Mouse (Mus musculus): ENCODE results near the gene Capn7.

GRCm38 (mm10) chr14:31327681-31328080 lies 8.8 kb upstream of the Capn7 start:
- TF ChIP-seq CTCF (IDR thresholded peaks at IDR 0.05; ENCODE audit: low read depth, low read length): no peak
- no peak for TF ChIP-seq POLR2A (IDR thresholded peaks at IDR 0.05; ENCODE audit: insufficient read depth, low read length)
- TF ChIP-seq EP300 (IDR thresholded peaks at IDR 0.05; ENCODE audit: insufficient read depth, low read depth, low read length): no peak
